Mouse (Mus musculus) liver, adult 2 months (tissue): Measurements from ENCODE around the gene Mettl26. TPM values are rescaled to one million over a fixed set of nuclear protein-coding genes. Genes with fewer than 3 reads are reported as not detected.
A peak's percentile ranks its signal among the peaks of the same experiment; 100 is the strongest.

ENCODE experiments used
- DNase-seq: peaks from one replicate; pipeline ENCODE4 v3.0.0-alpha.2; 2011; ENCODE audit warnings: low read depth, low spot score; ENCODE audit errors: extremely low read depth
- H3K27ac ChIP-seq: fragments of 200-500 bp; replicated peaks from 2 replicates; pipeline ENCODE4 v1.5.1; 2012; ENCODE audit warnings: low read depth, mild to moderate bottlenecking, control low read depth, inconsistent platforms, low read length; ENCODE audit not compliant: insufficient read depth
- H3K27me3 ChIP-seq: fragments of 200-500 bp; 2 replicates; pipeline ENCODE4 v1.6.1; 2012; ENCODE audit warnings: mild to moderate bottlenecking, moderate library complexity, low read length, inconsistent platforms; ENCODE audit not compliant: control insufficient read depth, insufficient read depth
- H3K36me3 ChIP-seq: fragments of 200-500 bp; 2 replicates; pipeline ENCODE4 v1.6.1; 2012; ENCODE audit warnings: low read length, inconsistent platforms; ENCODE audit not compliant: control insufficient read depth, insufficient read depth
- H3K4me1 ChIP-seq: fragments of 200-500 bp; 2 replicates; pipeline ENCODE4 v1.6.1; 2011; ENCODE audit warnings: low read length; ENCODE audit not compliant: control insufficient read depth, insufficient read depth
- H3K4me3 ChIP-seq: fragments of 200-500 bp; 2 replicates; pipeline ENCODE4 v1.5.1; 2011; ENCODE audit warnings: low read depth, mild to moderate bottlenecking, control low read depth, low read length, moderate library complexity; ENCODE audit not compliant: insufficient read depth
- H3K79me2 ChIP-seq: fragments of 200-500 bp; 2 replicates; pipeline ENCODE4 v1.6.1; 2012; ENCODE audit warnings: inconsistent platforms, mild to moderate bottlenecking, low read length, moderate library complexity; ENCODE audit not compliant: control insufficient read depth, insufficient read depth
- H3K9ac ChIP-seq: fragments of 200-500 bp; 2 replicates; pipeline ENCODE4 v1.6.1; 2012; ENCODE audit warnings: low read depth, mild to moderate bottlenecking, control low read depth, inconsistent platforms, low read length
- CTCF ChIP-seq: fragments of 200-500 bp; IDR thresholded peaks from 2 replicates; pipeline ENCODE4 v1.5.1; 2011; ENCODE audit warnings: low read depth, low read length, control low read depth
- POLR2A ChIP-seq: fragments of 200-500 bp; IDR thresholded peaks from 2 replicates; pipeline ENCODE4 v1.6.1; 2011; ENCODE audit warnings: low read length, control low read depth; ENCODE audit not compliant: insufficient read depth; ENCODE audit errors: extremely low read depth
- WGBS: fragments of 180-500 bp; shearing (Covaris S2); methylation state at CpG from one replicate; pipeline ENCODE4 v1.1.7; 2018; 5-methylcytosine and 5-hydroxymethylcytosine counted together
- polyA plus RNA-seq: library from polyadenylated mRNA; depleted of rRNA; stranded (reverse); fragments of >200 nt; gene quantifications from 2 replicates; pipeline ENCODE4 v1.2.3, GENCODE M21; 2012
- total RNA-seq: library from RNA; depleted of rRNA; stranded (reverse); fragments of >200 nt; gene quantifications from 2 replicates; pipeline ENCODE4 v1.2.3, GENCODE M21; 2014

Gene Mettl26
- total and polyA plus RNA-seq, 2 experiments: 131 to 415 TPM

DNA sequence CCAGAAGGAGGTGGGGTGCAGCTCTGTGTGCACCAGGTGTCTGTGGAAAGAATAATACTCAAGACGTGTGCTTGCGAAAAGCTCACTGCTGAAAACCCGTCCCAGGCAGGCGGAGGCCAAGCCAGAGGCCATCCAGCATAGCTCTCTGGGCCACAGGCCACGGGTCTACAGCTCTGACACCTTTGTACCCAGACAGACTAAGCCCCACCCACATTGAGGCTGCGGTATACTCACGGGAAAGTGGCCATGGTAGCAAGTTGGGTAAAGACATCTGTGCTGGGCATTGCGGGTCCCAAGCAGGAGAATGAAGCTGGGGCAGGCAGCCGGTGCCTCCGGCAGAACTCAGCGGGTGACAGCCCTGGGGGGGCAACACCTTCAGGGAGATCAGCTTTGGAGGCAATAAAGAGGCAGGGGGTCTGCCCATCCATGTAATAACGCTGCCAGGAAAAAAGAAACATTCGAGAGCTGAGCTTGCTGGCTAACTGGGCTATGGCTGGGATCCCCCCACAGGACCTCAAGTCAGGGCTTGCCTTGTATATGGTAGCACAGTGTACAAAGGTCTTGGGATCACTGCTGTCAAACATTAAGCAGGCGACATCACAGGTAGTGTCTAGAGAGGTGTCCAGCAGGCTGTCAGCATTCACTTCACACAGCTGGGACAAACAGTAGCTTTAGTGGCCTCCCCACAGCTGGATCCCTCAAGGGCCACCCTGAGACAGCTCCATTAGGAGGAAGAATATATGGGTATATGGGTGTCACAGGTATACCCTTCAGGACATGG lies 35.2 kb upstream of the Mettl26 start:
- H3K79me2 ChIP-seq: peaks cover 24% of the 10 kb centered on the region
- H3K27ac ChIP-seq: peak overlapping the region; percentile 73
- peaks cover 55% of the 10 kb centered on the region for H3K4me1 ChIP-seq
- no peaks in the 10 kb centered on the region for H3K27me3 ChIP-seq
- H3K4me3 ChIP-seq: no peak overlapping the region
- DNase-seq: peak; percentile 87
- TF ChIP-seq POLR2A (no peak), CTCF (no peak)
- peak overlapping the region; percentile 17 for H3K9ac ChIP-seq
- 47% methylated on average over 14 of the region's 14 CpGs for WGBS
- H3K36me3 ChIP-seq: 0 out of 2 replicates have a peak, but pooled peaks cover 2% of the 10 kb centered on the region

DNA sequence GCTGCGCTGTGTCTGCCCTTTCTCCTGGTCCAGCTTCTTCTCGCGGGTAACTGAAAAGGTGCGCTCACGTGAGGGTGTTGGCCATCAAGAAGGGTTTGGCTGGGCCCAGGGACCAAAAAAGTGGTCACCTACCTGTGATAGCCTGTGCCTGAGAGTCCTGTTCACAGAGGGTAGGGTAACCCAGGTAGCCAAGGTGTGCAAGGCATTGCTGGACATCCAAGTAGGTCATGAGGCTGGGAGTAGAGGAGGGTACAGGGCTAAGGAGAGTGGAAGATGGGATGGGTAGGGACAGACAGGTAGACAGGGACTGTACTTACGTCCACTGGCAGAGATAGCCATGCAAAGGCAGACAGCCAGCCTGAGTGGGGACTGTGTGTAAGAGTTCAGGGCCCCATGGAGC lies 34.4 kb upstream of the Mettl26 start:
- TF ChIP-seq POLR2A (no peak), CTCF (no peak)
- H3K36me3 ChIP-seq: 0 out of 2 replicates have a peak, but pooled peaks cover 2% of the 10 kb centered on the region
- no peak overlapping the region for H3K27ac ChIP-seq
- no peak for DNase-seq
- H3K4me1 ChIP-seq: peaks cover 47% of the 10 kb centered on the region
- no peak overlapping the region for H3K9ac ChIP-seq
- H3K79me2 ChIP-seq: peaks cover 16% of the 10 kb centered on the region
- H3K4me3 ChIP-seq: no peak overlapping the region
- H3K27me3 ChIP-seq: no peaks in the 10 kb centered on the region
- 93% methylated on average over 6 of the region's 6 CpGs for WGBS

DNA sequence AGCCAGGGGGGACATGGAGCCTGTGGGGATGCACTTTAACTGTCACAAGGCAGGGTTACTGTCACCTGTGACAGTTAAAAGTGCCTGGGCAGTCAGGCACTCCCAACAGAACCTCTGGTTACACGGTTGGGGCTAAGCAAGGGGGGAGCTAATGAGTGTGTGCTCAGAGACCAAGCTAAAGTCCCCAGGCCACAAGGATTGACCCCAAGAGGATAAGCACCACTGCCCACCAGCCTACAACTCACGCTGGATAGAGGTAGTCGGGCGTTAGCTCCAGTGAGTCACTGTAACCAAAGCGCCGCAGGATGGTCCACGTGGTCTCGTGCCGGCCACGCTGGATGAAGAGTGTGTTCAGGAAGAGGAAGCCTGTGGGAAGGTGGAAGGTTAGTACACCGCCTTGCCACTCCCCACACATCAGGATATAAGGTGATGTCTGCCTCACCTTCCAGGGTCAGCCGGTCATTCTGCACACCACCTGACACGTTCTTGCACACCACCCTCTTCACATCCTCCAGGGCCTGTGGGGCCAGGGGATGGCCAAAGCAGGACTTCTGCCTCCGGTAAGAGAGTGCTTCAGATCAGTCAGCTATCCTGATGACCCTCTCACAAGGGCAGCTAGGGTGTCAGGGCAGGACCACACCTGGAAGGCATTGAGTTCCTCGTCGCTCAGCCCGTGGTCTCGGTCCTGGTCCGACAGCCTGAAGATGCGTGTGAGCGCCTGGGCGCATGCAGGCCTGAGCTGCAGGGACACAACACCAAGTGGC lies 33.6 kb upstream of the Mettl26 start, which contains the start of gene Gm20683:
Gm20683 (minus strand) TSS at position 647 of the 764 bp plus-strand sequence.
- peaks cover 15% of the 10 kb centered on the region; the same call in 1 of the 2 replicates for H3K79me2 ChIP-seq
- H3K36me3 ChIP-seq: 0 out of 2 replicates have a peak, but pooled peaks cover 2% of the 10 kb centered on the region
- H3K9ac ChIP-seq: no peak within 1 kb of the TSS
- WGBS: 95% methylated on average over 22 of the region's 22 CpGs
- H3K4me1 ChIP-seq: peaks cover 39% of the 10 kb centered on the region
- no peak for DNase-seq
- H3K4me3 ChIP-seq: no peak within 1 kb of the TSS
- no peak within 1 kb of the TSS for H3K27ac ChIP-seq
- TF ChIP-seq POLR2A: no peak
- TF ChIP-seq CTCF: no peak
- no peaks in the 10 kb centered on the region for H3K27me3 ChIP-seq

DNA sequence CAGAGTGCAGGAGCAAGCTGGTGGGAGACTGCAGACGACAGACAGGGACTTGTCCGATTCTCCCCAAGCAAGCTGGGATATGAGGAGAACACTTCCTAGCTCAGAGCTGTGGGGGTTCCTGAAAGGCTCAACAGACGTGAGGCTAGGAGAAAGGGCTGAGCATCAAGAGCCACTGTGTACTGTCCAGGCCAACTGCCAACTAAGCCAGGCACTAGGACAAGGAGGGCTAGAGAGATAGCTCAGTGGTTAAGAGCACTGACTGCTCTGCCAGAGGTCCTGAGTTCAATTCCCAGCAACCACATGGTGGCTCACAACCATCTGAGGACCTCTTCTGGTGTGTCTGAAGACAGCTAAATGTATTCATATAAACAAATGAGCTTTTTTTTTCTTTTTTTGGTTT lies 32.4 kb upstream of the Mettl26 start:
- H3K4me1 ChIP-seq: peaks cover 30% of the 10 kb centered on the region
- H3K79me2 ChIP-seq: peaks cover 15% of the 10 kb centered on the region; the same call in 1 of the 2 replicates
- H3K36me3 ChIP-seq: 0 out of 2 replicates have a peak, but pooled peaks cover 2% of the 10 kb centered on the region
- H3K4me3 ChIP-seq: no peak overlapping the region
- H3K27ac ChIP-seq: no peak overlapping the region
- 79% methylated on average over 3 of the region's 3 CpGs for whole genome bisulfite sequencing
- H3K27me3 ChIP-seq: no peaks in the 10 kb centered on the region
- TF ChIP-seq CTCF: no peak
- DNase-seq: no peak
- no peak overlapping the region for H3K9ac ChIP-seq

DNA sequence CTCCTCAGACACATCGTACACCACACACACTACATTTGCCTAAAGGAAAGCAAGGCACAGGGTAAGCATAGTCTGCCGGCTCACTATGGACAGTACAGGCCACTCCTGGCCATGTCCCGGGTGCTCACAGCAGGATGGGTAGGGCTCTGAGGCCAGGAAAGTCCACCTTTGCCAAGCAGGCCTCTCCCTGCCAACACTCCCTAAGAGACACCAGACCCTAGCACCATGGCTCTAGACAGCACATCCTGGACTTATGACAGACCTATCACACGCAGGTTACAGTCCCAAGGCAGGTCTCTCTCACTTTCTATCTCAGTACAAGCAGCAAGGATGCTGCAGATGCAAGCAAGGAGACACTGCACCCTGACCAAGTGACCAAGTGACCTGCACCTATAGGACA lies 31.8 kb upstream of the Mettl26 start:
- Histone ChIP-seq H3K4me3 (no peak overlapping the region), H3K36me3 (0 out of 2 replicates have a peak, but pooled peaks cover 2% of the 10 kb centered on the region), H3K27ac (no peak overlapping the region), H3K4me1 (peaks cover 25% of the 10 kb centered on the region), H3K27me3 (no peaks in the 10 kb centered on the region), H3K79me2 (peaks cover 15% of the 10 kb centered on the region; the same call in 1 of the 2 replicates), H3K9ac (peak overlapping the region; percentile 96; the same call in 1 of the 2 replicates)
- 63% methylated on average over 4 of the region's 4 CpGs for WGBS
- TF ChIP-seq CTCF (no peak), POLR2A (no peak)
- DNase-seq: no peak
